Mouse (Mus musculus): ENCODE measurements around the gene Gcnt7. TPM values are rescaled to one million over a fixed set of nuclear protein-coding genes. Genes with fewer than 3 reads are reported as not detected.

The Gcnt7 gene
- total RNA-seq (2017), result 0.74 and 1.0 TPM in 2 replicates

GRCm38 (mm10) chr2:172458496-172458895 is at the start of gene Gcnt7:
Gene Gcnt7 (minus strand): TSS chr2:172458596.
- ATAC-seq (ENCODE audit: extremely low read depth, insufficient number of reproducible peaks, low FRiP score, poor library complexity, severe bottlenecking), result no peak

- no peak for ATAC-seq (ENCODE audit: extremely low read depth, insufficient number of reproducible peaks, low FRiP score, poor library complexity, severe bottlenecking)
These were observed 47.7 kb upstream of the Gcnt7 start for GRCm38 (mm10) chr2:172506121-172506520.

GRCm38 (mm10) chr2:172502168-172502567 is 43.8 kb upstream of the Gcnt7 start:
- no peak for ATAC-seq (ENCODE audit: extremely low read depth, insufficient number of reproducible peaks, low FRiP score, poor library complexity, severe bottlenecking)

GRCm38 (mm10) chr2:172501341-172501740 is 42.9 kb upstream of the Gcnt7 start:
- ATAC-seq (ENCODE audit: extremely low read depth, insufficient number of reproducible peaks, low FRiP score, poor library complexity, severe bottlenecking), result no peak

- ATAC-seq (ENCODE audit: extremely low read depth, insufficient number of reproducible peaks, low FRiP score, poor library complexity, severe bottlenecking), result no peak
These were observed 42.4 kb upstream of the Gcnt7 start for GRCm38 (mm10) chr2:172500752-172501316.

GRCm38 (mm10) chr2:172498823-172499222 is 40.4 kb upstream of the Gcnt7 start:
- no peak for ATAC-seq (ENCODE audit: extremely low read depth, insufficient number of reproducible peaks, low FRiP score, poor library complexity, severe bottlenecking)

- ATAC-seq (ENCODE audit: extremely low read depth, insufficient number of reproducible peaks, low FRiP score, poor library complexity, severe bottlenecking), result no peak
These were observed 38.4 kb upstream of the Gcnt7 start for GRCm38 (mm10) chr2:172496736-172497345.

GRCm38 (mm10) chr2:172484696-172485370 is 26.4 kb upstream of the Gcnt7 start:
- no peak for ATAC-seq (ENCODE audit: extremely low read depth, insufficient number of reproducible peaks, low FRiP score, poor library complexity, severe bottlenecking)

- ATAC-seq (ENCODE audit: extremely low read depth, insufficient number of reproducible peaks, low FRiP score, poor library complexity, severe bottlenecking), result no peak
These were observed 25.5 kb upstream of the Gcnt7 start for GRCm38 (mm10) chr2:172483766-172484413.

- no peak for ATAC-seq (ENCODE audit: extremely low read depth, insufficient number of reproducible peaks, low FRiP score, poor library complexity, severe bottlenecking)
These were observed 23.4 kb upstream of the Gcnt7 start for GRCm38 (mm10) chr2:172481654-172482385.

GRCm38 (mm10) chr2:172480296-172480695 is 21.9 kb upstream of the Gcnt7 start:
- no peak for ATAC-seq (ENCODE audit: extremely low read depth, insufficient number of reproducible peaks, low FRiP score, poor library complexity, severe bottlenecking)

- peak; percentile 31; the same call in 1 of the 2 replicates for ATAC-seq (ENCODE audit: extremely low read depth, insufficient number of reproducible peaks, low FRiP score, poor library complexity, severe bottlenecking)
These were observed 19.5 kb upstream of the Gcnt7 start for GRCm38 (mm10) chr2:172477860-172478259.

- no peak for ATAC-seq (ENCODE audit: extremely low read depth, insufficient number of reproducible peaks, low FRiP score, poor library complexity, severe bottlenecking)
These were observed 19.0 kb upstream of the Gcnt7 start for GRCm38 (mm10) chr2:172477350-172477749.

GRCm38 (mm10) chr2:172476707-172477260 is 18.4 kb upstream of the Gcnt7 start:
- no peak for ATAC-seq (ENCODE audit: extremely low read depth, insufficient number of reproducible peaks, low FRiP score, poor library complexity, severe bottlenecking)

- 0 out of 2 replicates have a peak, but pooled peaks have one; percentile 25 for ATAC-seq (ENCODE audit: extremely low read depth, insufficient number of reproducible peaks, low FRiP score, poor library complexity, severe bottlenecking)
These were observed 16.6 kb upstream of the Gcnt7 start for GRCm38 (mm10) chr2:172474970-172475369.

GRCm38 (mm10) chr2:172473591-172473990 is 15.2 kb upstream of the Gcnt7 start:
- ATAC-seq (ENCODE audit: extremely low read depth, insufficient number of reproducible peaks, low FRiP score, poor library complexity, severe bottlenecking), result no peak

- ATAC-seq (ENCODE audit: extremely low read depth, insufficient number of reproducible peaks, low FRiP score, poor library complexity, severe bottlenecking), result no peak
These were observed 13.9 kb upstream of the Gcnt7 start, which contains the start of gene Fam209 for GRCm38 (mm10) chr2:172472318-172472717. Gene Fam209 (plus strand): TSS chr2:172472520.

- no peak for ATAC-seq (ENCODE audit: extremely low read depth, insufficient number of reproducible peaks, low FRiP score, poor library complexity, severe bottlenecking)
These were observed 10.0 kb upstream of the Gcnt7 start for GRCm38 (mm10) chr2:172468346-172468819.

GRCm38 (mm10) chr2:172467206-172467605 is 8.8 kb upstream of the Gcnt7 start:
- no peak for ATAC-seq (ENCODE audit: extremely low read depth, insufficient number of reproducible peaks, low FRiP score, poor library complexity, severe bottlenecking)

Data from neutrophil, adult 5-6 weeks (primary cell).